Mouse (Mus musculus) forebrain, embryonic 16.5 days (tissue): ENCODE data around the gene Ttc28. TPM values are rescaled to one million over a fixed set of nuclear protein-coding genes. Genes with fewer than 3 reads are reported as not detected.

Experiments used
- ATAC-seq: fragments of 200-750 bp; cut with Nextera tagmentation; 2 replicates; pipeline ENCODE4 v1.8.0; 2017; ENCODE audit warnings: mild to moderate bottlenecking, moderate library complexity
- H3K27ac ChIP-seq: fragments of 300-500 bp; sonication (generic); 2 replicates; pipeline ENCODE4 v1.5.1; 2014; ENCODE audit warnings: low read length, control low read depth
- H3K27me3 ChIP-seq: fragments of 300-500 bp; sonication (generic); replicated peaks from 2 replicates; pipeline ENCODE4 v1.6.1; 2014; ENCODE audit warnings: low read length; ENCODE audit not compliant: control insufficient read depth, insufficient read depth
- H3K36me3 ChIP-seq: fragments of 300-500 bp; sonication (generic); 2 replicates; pipeline ENCODE4 v1.6.1; 2014; ENCODE audit not compliant: control insufficient read depth, insufficient read depth
- H3K4me1 ChIP-seq: fragments of 300-500 bp; sonication (generic); replicated peaks from 2 replicates; pipeline ENCODE4 v1.6.1; 2014; ENCODE audit warnings: low read length; ENCODE audit not compliant: control insufficient read depth, insufficient read depth
- H3K4me2 ChIP-seq: fragments of 300-500 bp; sonication (generic); 2 replicates; pipeline ENCODE4 v1.6.1; 2014; ENCODE audit warnings: mild to moderate bottlenecking, low read length, control low read depth
- H3K4me3 ChIP-seq: fragments of 300-500 bp; sonication (generic); replicated peaks from 2 replicates; pipeline ENCODE4 v1.5.1; 2014; ENCODE audit warnings: mild to moderate bottlenecking, low read length, control low read depth
- H3K9ac ChIP-seq: fragments of 300-500 bp; sonication (generic); replicated peaks from 2 replicates; pipeline ENCODE4 v1.6.1; 2014; ENCODE audit warnings: low read depth, low read length, control low read depth
- H3K9me3 ChIP-seq: fragments of 300-500 bp; sonication (generic); 2 replicates; pipeline ENCODE4 v1.6.1; 2016; ENCODE audit warnings: low read length; ENCODE audit not compliant: control insufficient read depth
- WGBS: fragments of 180-500 bp; shearing (Covaris S2); extraction: QIAGEN DNeasy Blood & Tissue Kit; methylation state at CpG from one replicate; pipeline ENCODE4 v1.1.7; 2014; 5-methylcytosine and 5-hydroxymethylcytosine counted together
- polyA plus RNA-seq: library from polyadenylated mRNA; unstranded; fragments of >200 nt; fragmentation: Nextera tagmentation; extraction: Ambion mirVana; gene quantifications from 2 replicates; pipeline ENCODE4 v1.2.1, GENCODE M21; 2015

Ttc28 gene
- polyA plus RNA-seq, 1 experiment from 2014 or later, result 40.5 TPM

- ATAC-seq, result no peak
- H3K4me1 ChIP-seq, result peaks cover 75% of the 10 kb centered on the region
These were observed 175.9 kb downstream of the Ttc28 start for GRCm38 (mm10) chr5:111055507-111055906.

GRCm38 (mm10) chr5:111057084-111057483, 177.5 kb downstream of the Ttc28 start:
- Histone ChIP-seq H3K9me3 (no peaks in the 10 kb centered on the region), H3K9ac (no peak overlapping the region; the same call in 1 of the 2 replicates), H3K27ac (peak overlapping the region; percentile 93; the same call in 1 of the 2 replicates), H3K27me3 (no peaks in the 10 kb centered on the region), H3K4me2 (no peak overlapping the region), H3K4me1 (peaks cover 75% of the 10 kb centered on the region), H3K36me3 (no peaks in the 10 kb centered on the region), H3K4me3 (no peak overlapping the region)
- WGBS, result 40% methylated on average over 7 of the region's 7 CpGs
- ATAC-seq, result no peak

More at GRCm38 (mm10) chr5:111055507-111055906, 175.9 kb downstream of the Ttc28 start:
- WGBS, result 42% methylated on average over 8 of the region's 8 CpGs
- Histone ChIP-seq H3K27me3 (no peaks in the 10 kb centered on the region), H3K36me3 (no peaks in the 10 kb centered on the region), H3K9me3 (no peaks in the 10 kb centered on the region), H3K4me3 (peak overlapping the region; percentile 13; the same call in 1 of the 2 replicates), H3K9ac (peak overlapping the region; percentile 31), H3K27ac (peak overlapping the region; percentile 84), H3K4me2 (peak overlapping the region; percentile 46)

GRCm38 (mm10) chr5:111058401-111059139, 179.0 kb downstream of the Ttc28 start:
- Histone ChIP-seq H3K4me2 (peak overlapping the region; percentile 19; the same call in 1 of the 2 replicates), H3K36me3 (no peaks in the 10 kb centered on the region), H3K27ac (peak overlapping the region; percentile 93), H3K9me3 (no peaks in the 10 kb centered on the region), H3K4me1 (peaks cover 67% of the 10 kb centered on the region), H3K27me3 (no peaks in the 10 kb centered on the region), H3K4me3 (no peak overlapping the region), H3K9ac (peak overlapping the region; percentile 27; the same call in 1 of the 2 replicates)
- ATAC-seq, result peak; percentile 79
- 26% methylated on average over 22 of the region's 22 CpGs for WGBS

GRCm38 (mm10) chr5:111059140-111059921, 179.7 kb downstream of the Ttc28 start:
- no peak overlapping the region for H3K4me3 ChIP-seq
- peak overlapping the region; percentile 19; the same call in 1 of the 2 replicates for H3K4me2 ChIP-seq
- H3K4me1 ChIP-seq, result peaks cover 63% of the 10 kb centered on the region
- H3K27me3 ChIP-seq, result no peaks in the 10 kb centered on the region
- WGBS, result 72% methylated on average over 11 of the region's 11 CpGs
- peak overlapping the region; percentile 93 for H3K27ac ChIP-seq
- no peaks in the 10 kb centered on the region for H3K36me3 ChIP-seq
- H3K9me3 ChIP-seq, result no peaks in the 10 kb centered on the region
- H3K9ac ChIP-seq, result 0 out of 2 replicates have a peak overlapping the region, but pooled peaks have one; percentile 17
- ATAC-seq, result no peak

GRCm38 (mm10) chr5:111060246-111060745, 180.7 kb downstream of the Ttc28 start:
- ATAC-seq, result no peak
- 69% methylated on average over 6 of the region's 6 CpGs for WGBS
- Histone ChIP-seq H3K9me3 (no peaks in the 10 kb centered on the region), H3K27ac (peak overlapping the region; percentile 46; the same call in 1 of the 2 replicates), H3K4me2 (no peak overlapping the region), H3K4me1 (peaks cover 62% of the 10 kb centered on the region), H3K27me3 (no peaks in the 10 kb centered on the region), H3K4me3 (no peak overlapping the region), H3K9ac (no peak overlapping the region), H3K36me3 (no peaks in the 10 kb centered on the region)

GRCm38 (mm10) chr5:111063155-111063554, 183.6 kb downstream of the Ttc28 start:
- Histone ChIP-seq H3K27me3 (no peaks in the 10 kb centered on the region), H3K9me3 (no peaks in the 10 kb centered on the region), H3K9ac (no peak overlapping the region), H3K27ac (no peak overlapping the region), H3K4me3 (no peak overlapping the region), H3K36me3 (no peaks in the 10 kb centered on the region), H3K4me1 (peaks cover 50% of the 10 kb centered on the region), H3K4me2 (no peak overlapping the region)
- ATAC-seq, result no peak
- WGBS, result 96% methylated on average over 3 of the region's 3 CpGs

GRCm38 (mm10) chr5:111063991-111064390, 184.4 kb downstream of the Ttc28 start:
- ATAC-seq, result peak; percentile 43; the same call in 1 of the 2 replicates
- H3K4me2 ChIP-seq, result no peak overlapping the region
- peak overlapping the region; percentile 43 for H3K27ac ChIP-seq
- no peaks in the 10 kb centered on the region for H3K27me3 ChIP-seq
- H3K4me3 ChIP-seq, result no peak overlapping the region
- no peak overlapping the region for H3K9ac ChIP-seq
- no peaks in the 10 kb centered on the region for H3K9me3 ChIP-seq
- no peaks in the 10 kb centered on the region for H3K36me3 ChIP-seq
- H3K4me1 ChIP-seq, result peaks cover 42% of the 10 kb centered on the region
- WGBS, result 26% methylated on average over 3 of the region's 3 CpGs

- WGBS, result 60% methylated on average over 4 of the region's 4 CpGs
- no peak overlapping the region for H3K27ac ChIP-seq
- peaks cover 40% of the 10 kb centered on the region for H3K4me1 ChIP-seq
These were observed 186.2 kb downstream of the Ttc28 start for GRCm38 (mm10) chr5:111065770-111066169.

GRCm38 (mm10) chr5:111069503-111069902, 189.9 kb downstream of the Ttc28 start:
- H3K4me3 ChIP-seq, result no peak overlapping the region
- peaks cover 50% of the 10 kb centered on the region for H3K4me1 ChIP-seq
- no peak overlapping the region for H3K27ac ChIP-seq
- 59% methylated on average over 5 of the region's 5 CpGs for WGBS
- H3K4me2 ChIP-seq, result no peak overlapping the region
- 0 out of 2 replicates have a peak, but pooled peaks have one; percentile 24 for ATAC-seq
- H3K9me3 ChIP-seq, result no peaks in the 10 kb centered on the region
- no peaks in the 10 kb centered on the region for H3K36me3 ChIP-seq
- H3K27me3 ChIP-seq, result no peaks in the 10 kb centered on the region
- H3K9ac ChIP-seq, result no peak overlapping the region

More at GRCm38 (mm10) chr5:111065770-111066169, 186.2 kb downstream of the Ttc28 start:
- Histone ChIP-seq H3K27me3 (no peaks in the 10 kb centered on the region), H3K9me3 (no peaks in the 10 kb centered on the region), H3K4me3 (no peak overlapping the region), H3K4me2 (no peak overlapping the region), H3K9ac (no peak overlapping the region), H3K36me3 (no peaks in the 10 kb centered on the region)
- ATAC-seq, result no peak
